Mouse (Mus musculus) T-helper 17 cell (primary cell): Measurements from ENCODE around the gene Hvcn1.

Source experiments
- in situ Hi-C, 2 experiments: fragments of 300-600 bp; cut with MboI, MseI; formaldehyde crosslinking; loops; 1 replicate in 1 of 2; 2 replicates in 1 of 2; pipeline ENCODE4 v1.15.1; 2025; ENCODE audit warnings: high pct_unique_total_duplicates in 2 of 2

Hvcn1 gene

DNA sequence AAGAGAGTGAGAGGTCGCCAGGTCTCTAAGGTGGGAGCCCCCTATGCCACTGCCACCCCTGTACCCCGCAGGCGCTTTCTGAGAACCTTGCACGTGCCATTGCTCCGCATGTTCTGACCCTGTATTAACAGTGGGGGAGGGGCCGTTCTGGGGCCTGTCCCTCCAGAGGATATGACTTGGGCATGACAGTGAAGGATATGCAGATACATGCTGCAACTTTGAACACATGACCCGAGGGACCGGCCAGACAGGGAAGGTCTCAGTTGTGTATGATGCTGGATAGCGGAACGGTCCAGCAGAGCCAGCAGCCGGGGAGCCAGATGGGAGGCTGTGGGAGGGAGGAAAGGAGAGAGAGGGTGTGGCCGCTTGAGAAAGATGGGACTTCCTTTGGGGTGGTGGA lies 27.1 kb downstream of the Hvcn1 start:
- in situ Hi-C loops: no loop called here

DNA sequence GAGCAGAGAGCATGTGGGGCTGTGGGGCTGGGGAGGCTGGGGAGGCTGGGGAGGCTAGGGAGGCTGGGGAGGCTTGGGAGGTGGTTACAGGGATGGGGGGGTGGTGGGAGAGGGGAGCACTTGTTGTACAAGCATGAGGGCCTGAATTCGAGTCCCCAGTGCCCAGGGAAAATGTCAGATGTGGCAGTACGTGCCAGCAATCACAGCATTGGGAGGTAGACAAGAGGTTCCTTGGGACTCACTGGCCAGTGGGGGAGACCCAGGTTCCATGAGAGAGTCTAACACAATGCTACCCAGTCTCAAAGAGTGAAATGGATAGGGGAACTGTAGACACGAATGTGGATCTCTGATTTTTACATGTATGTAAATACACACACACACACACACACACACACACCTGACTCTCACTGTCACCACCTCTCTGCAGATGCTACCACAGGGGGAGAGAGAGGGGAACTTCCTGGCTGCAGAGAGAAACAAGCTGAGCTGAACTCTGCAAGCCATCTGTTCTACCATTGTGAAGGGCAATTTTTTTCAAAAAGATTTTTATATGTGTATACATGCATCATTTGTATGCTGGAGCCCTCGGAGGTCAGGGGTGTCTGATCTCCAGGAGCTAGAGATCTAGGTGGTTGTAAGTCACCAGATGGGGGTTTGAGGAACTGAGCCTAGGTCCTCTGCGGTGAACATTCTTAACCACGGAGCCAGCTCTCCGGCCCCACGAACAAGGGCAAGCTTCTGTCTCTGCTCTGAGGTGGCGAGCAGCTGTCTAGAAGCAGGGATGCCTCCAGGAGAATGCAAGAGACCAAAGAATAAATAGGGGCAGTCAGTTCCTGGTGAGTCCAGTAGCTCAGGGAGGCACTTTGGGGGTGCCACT lies 28.0 kb downstream of the Hvcn1 start:
- in situ Hi-C loops: loop anchor here in 1 of 2 experiments (5.0 kb wide), 1 partner anchor 67 kb away; no protein-coding TSS in a partner anchor

GRCm38 (mm10) chr5:122235196-122235836 lies 28.7 kb downstream of the Hvcn1 start:
- in situ Hi-C loops: loop anchor here in 1 of 2 experiments (5.0 kb wide), 1 partner anchor 68 kb away; no protein-coding TSS in a partner anchor

DNA sequence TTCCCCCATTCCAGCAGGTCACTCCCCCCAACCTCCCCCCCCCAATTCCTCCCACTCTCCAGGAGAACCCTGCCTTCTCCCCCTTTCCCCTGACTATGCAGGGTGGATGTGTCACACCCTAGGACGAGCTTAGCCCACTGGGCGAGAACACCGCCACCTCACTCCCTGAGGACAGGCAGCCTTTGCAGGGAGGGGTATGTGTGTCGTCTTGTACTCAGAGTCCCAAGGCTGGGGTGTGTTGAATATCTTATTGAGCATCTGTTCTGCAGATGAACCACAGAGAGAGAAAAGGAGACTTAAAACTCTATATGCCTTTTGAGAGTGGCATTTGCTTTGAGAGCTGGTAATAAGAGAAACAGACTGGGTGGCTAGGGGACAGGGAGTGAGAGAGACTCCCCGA lies 30.6 kb downstream of the Hvcn1 start:
- in situ Hi-C loops: loop anchor here in 1 of 2 experiments (5.0 kb wide), 1 partner anchor 70 kb away; no protein-coding TSS in a partner anchor

- in situ Hi-C loops: loop anchor here in 1 of 2 experiments (5.0 kb wide), 1 partner anchor 72 kb away; no protein-coding TSS in a partner anchor
These were observed 33.0 kb downstream of the Hvcn1 start for GRCm38 (mm10) chr5:122239618-122240017.

- in situ Hi-C loops: no loop called here
These were observed 33.9 kb downstream of the Hvcn1 start for GRCm38 (mm10) chr5:122240521-122240920.

DNA sequence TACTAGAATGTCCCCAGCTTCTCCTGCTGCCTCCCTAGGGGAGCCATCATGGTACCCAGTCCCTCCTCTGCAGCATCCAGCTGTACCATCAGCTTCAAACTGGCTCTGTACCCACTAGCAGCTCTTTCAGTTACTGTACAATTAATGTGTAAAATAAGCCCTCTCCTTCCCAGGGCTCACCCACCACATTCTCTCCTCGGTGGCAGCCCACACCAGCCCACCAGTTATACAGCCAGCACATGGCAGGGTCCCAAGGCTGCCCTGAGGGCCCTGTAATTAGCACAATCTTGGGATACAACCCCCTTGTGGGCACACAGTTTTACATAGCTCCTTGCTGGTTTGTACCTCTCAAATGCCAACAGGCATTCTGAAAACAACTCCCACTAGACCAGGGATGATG lies 34.4 kb downstream of the Hvcn1 start:
- in situ Hi-C loops: no loop called here

GRCm38 (mm10) chr5:122242521-122243123 lies 36.0 kb downstream of the Hvcn1 start:
- in situ Hi-C loops: no loop called here

DNA sequence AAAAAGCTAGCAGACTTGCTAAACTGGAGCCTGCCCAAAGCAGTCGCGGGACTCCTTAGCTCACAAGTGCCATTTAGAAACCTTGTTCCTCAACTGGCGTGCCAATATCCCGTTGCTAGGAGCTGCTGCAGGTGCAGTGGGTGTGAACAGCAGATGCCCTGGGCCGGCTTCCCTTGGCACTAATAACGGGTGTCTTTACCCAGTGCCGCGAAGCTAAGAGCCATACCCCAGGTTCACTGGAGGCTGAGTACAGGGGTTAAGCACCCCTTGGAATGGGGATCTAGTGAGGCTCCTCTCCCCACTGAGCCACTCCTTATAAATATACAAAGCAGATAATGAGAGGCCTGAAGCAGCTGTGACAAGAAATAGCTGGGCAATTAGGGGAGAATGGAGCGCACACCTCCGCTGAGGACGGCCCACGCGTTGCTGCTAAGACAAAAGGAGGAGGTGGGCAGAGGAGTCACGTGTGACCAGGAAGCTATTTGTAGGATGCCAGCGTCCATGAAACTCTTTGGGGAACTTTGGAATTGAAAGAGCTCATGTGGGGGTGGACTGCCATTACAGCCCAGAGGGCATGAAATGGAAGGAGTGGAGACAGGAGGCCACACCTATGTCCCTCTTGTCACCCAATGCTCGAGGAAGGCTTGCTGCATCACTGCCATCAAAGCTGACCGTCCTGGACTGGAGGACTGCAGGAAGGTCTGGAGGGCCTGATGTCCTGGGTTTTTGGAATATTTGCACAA lies 37.3 kb downstream of the Hvcn1 start:
- in situ Hi-C loops: no loop called here

GRCm38 (mm10) chr5:122245186-122245585 lies 38.6 kb downstream of the Hvcn1 start:
- in situ Hi-C loops: no loop called here

DNA sequence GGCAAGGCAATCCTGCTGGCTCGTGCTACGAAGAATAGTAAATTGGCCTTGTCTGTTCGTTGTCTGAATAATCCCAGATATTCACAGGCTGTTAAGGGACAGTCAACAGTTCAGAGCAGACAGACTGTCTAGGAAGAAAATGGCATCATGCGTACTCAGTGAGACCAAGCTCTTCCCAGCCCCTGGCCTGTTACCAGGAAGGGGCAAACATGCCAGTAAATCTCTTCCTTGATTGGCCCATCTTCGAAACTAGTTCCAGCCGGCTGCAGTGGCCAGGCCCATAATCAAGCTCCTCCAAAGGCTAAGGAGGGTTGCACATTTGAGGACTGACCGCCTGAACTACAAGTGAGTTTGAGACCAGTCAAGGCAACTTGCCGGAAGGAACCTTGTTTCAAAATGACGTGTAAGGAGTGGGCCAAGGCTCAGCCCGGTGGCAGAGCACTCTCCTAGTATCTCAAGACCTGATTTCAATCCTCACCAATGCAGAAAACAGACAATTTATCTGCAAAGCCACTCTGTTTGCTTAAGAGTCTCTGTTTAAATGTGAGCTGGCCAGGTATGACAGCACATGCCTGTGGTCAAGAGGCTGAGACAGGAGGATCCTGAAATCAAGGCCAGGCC lies 40.1 kb downstream of the Hvcn1 start:
- in situ Hi-C loops: no loop called here

DNA sequence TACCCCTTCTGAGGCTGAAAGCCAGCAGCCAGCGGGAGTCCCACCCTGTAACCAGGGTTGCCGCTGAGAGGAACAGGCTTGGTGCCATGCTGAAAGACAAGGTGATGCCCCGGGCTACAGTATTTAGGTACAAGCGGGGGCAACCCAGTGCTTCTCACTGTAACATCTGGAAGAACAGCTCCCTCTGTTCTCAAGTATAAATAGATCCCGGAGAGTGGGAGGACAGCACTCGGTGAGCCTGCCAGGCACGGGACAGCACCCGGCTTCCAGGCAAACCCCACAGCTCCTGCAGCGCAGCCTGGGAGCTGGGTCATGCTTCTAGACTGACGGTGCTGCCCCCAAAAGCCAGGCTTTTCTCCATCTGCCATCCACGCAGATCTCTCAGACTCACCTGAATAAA lies 40.9 kb downstream of the Hvcn1 start:
- in situ Hi-C loops: no loop called here

GRCm38 (mm10) chr5:122247934-122248333 lies 41.3 kb downstream of the Hvcn1 start:
- in situ Hi-C loops: no loop called here

DNA sequence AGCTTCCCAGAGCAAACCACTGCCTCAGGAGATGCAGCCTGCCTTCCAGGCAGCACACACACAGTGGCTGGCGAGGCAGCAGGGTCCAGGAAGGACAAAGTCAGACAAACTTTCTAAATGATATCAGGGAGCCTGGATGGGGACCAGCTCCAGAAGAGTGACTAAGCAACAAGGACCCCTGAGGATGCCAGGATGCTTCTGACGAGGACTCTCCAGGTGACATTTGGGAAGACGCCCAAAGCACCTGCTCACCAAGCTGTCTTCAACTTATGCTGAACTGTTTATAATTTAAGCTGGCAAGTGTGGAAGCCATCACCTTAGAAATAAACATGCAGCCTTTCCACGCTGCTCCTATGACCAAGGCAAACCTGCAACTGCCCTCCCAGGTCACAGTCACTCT lies 42.7 kb downstream of the Hvcn1 start:
- in situ Hi-C loops: no loop called here

GRCm38 (mm10) chr5:122251895-122252606 lies 45.4 kb downstream of the Hvcn1 start:
- in situ Hi-C loops: no loop called here

- in situ Hi-C loops: loop anchor here in 1 of 2 experiments (5.0 kb wide), 1 partner anchor 76 kb away; no protein-coding TSS in a partner anchor
These were observed 51.6 kb downstream of the Hvcn1 start for GRCm38 (mm10) chr5:122258027-122258741.

- in situ Hi-C loops: loop anchor here in 1 of 2 experiments (10.0 kb wide), 1 partner anchor 83 kb away; no protein-coding TSS in a partner anchor
These were observed 55.5 kb downstream of the Hvcn1 start for GRCm38 (mm10) chr5:122262104-122262503.

GRCm38 (mm10) chr5:122263933-122264905 lies 57.6 kb downstream of the Hvcn1 start, which contains the start of gene Tctn1:
Gene Tctn1, minus strand, starts transcription at chr5:122264460.
- in situ Hi-C loops: loop anchor here in 1 of 2 experiments (10.0 kb wide), 1 partner anchor 81 kb away; no protein-coding TSS in a partner anchor
